Mouse (Mus musculus) liver, adult 2 months (tissue): ENCODE results near the gene Pank2. TPM values are rescaled to one million over a fixed set of nuclear protein-coding genes. Genes with fewer than 3 reads are reported as not detected.

Source experiments
- DNase-seq: peaks from one replicate; pipeline ENCODE4 v3.0.0-alpha.2; 2011; ENCODE audit warnings: low read depth, low spot score; ENCODE audit errors: extremely low read depth
- H3K27ac ChIP-seq: fragments of 200-500 bp; replicated peaks from 2 replicates; pipeline ENCODE4 v1.5.1; 2012; ENCODE audit warnings: low read depth, mild to moderate bottlenecking, control low read depth, inconsistent platforms, low read length; ENCODE audit not compliant: insufficient read depth
- H3K27me3 ChIP-seq: fragments of 200-500 bp; 2 replicates; pipeline ENCODE4 v1.6.1; 2012; ENCODE audit warnings: mild to moderate bottlenecking, moderate library complexity, low read length, inconsistent platforms; ENCODE audit not compliant: control insufficient read depth, insufficient read depth
- H3K36me3 ChIP-seq: fragments of 200-500 bp; 2 replicates; pipeline ENCODE4 v1.6.1; 2012; ENCODE audit warnings: low read length, inconsistent platforms; ENCODE audit not compliant: control insufficient read depth, insufficient read depth
- H3K4me1 ChIP-seq: fragments of 200-500 bp; 2 replicates; pipeline ENCODE4 v1.6.1; 2011; ENCODE audit warnings: low read length; ENCODE audit not compliant: control insufficient read depth, insufficient read depth
- H3K4me3 ChIP-seq: fragments of 200-500 bp; 2 replicates; pipeline ENCODE4 v1.5.1; 2011; ENCODE audit warnings: low read depth, mild to moderate bottlenecking, control low read depth, low read length, moderate library complexity; ENCODE audit not compliant: insufficient read depth
- H3K79me2 ChIP-seq: fragments of 200-500 bp; 2 replicates; pipeline ENCODE4 v1.6.1; 2012; ENCODE audit warnings: inconsistent platforms, mild to moderate bottlenecking, low read length, moderate library complexity; ENCODE audit not compliant: control insufficient read depth, insufficient read depth
- H3K9ac ChIP-seq: fragments of 200-500 bp; 2 replicates; pipeline ENCODE4 v1.6.1; 2012; ENCODE audit warnings: low read depth, mild to moderate bottlenecking, control low read depth, inconsistent platforms, low read length
- CTCF ChIP-seq: fragments of 200-500 bp; IDR thresholded peaks from 2 replicates; pipeline ENCODE4 v1.5.1; 2011; ENCODE audit warnings: low read depth, low read length, control low read depth
- POLR2A ChIP-seq: fragments of 200-500 bp; IDR thresholded peaks from 2 replicates; pipeline ENCODE4 v1.6.1; 2011; ENCODE audit warnings: low read length, control low read depth; ENCODE audit not compliant: insufficient read depth; ENCODE audit errors: extremely low read depth
- WGBS: fragments of 180-500 bp; shearing (Covaris S2); methylation state at CpG from one replicate; pipeline ENCODE4 v1.1.7; 2018; 5-methylcytosine and 5-hydroxymethylcytosine counted together
- polyA plus RNA-seq: library from polyadenylated mRNA; depleted of rRNA; stranded (reverse); fragments of >200 nt; gene quantifications from 2 replicates; pipeline ENCODE4 v1.2.3, GENCODE M21; 2012
- total RNA-seq: library from RNA; depleted of rRNA; stranded (reverse); fragments of >200 nt; gene quantifications from 2 replicates; pipeline ENCODE4 v1.2.3, GENCODE M21; 2014

Pank2 gene
- total and polyA plus RNA-seq, 2 experiments = 6.1 to 16.0 TPM

DNA sequence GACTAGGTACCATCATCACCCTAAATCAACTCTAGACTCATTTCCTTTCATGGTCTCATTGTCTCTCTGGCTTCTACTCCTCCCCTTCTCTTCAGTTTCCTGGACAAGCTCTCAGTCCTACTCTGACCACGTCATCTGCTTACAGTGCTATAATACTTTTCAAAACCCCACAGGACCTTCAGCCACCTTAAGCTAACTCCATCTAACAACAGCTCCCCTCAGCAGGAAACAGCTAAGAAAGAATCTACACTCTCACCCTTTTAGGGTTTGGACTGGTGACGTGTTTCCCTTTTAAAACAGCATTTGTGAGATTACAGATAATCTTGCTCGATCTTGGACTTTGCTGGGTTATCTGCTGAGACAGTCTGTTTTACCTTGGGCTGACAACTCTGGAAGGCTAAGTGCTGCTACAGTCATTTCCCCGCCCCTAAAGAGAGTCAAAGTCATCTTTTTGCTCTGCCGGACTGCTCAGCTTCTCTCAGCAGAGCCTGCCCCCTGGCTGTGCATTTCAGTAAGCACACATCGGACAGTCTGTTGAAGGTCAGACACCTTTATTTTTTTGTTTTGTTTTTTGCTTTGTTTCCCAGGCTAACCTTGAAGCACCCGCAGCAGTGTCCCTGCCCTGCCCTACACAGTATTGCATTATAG, 8.5 kb upstream of the Pank2 start:
- no peak for TF ChIP-seq POLR2A
- peak; percentile 89 for TF ChIP-seq CTCF
- Histone ChIP-seq H3K9ac (no peak overlapping the region), H3K4me1 (peaks cover 2% of the 10 kb centered on the region; the same call in 1 of the 2 replicates), H3K27ac (peak overlapping the region; percentile 20; the same call in 1 of the 2 replicates), H3K36me3 (peaks cover 2% of the 10 kb centered on the region; the same call in 1 of the 2 replicates), H3K79me2 (no peaks in the 10 kb centered on the region), H3K4me3 (no peak overlapping the region), H3K27me3 (no peaks in the 10 kb centered on the region)
- DNase-seq = peak; percentile 64
- 23% methylated on average over 7 of the region's 7 CpGs for WGBS

DNA sequence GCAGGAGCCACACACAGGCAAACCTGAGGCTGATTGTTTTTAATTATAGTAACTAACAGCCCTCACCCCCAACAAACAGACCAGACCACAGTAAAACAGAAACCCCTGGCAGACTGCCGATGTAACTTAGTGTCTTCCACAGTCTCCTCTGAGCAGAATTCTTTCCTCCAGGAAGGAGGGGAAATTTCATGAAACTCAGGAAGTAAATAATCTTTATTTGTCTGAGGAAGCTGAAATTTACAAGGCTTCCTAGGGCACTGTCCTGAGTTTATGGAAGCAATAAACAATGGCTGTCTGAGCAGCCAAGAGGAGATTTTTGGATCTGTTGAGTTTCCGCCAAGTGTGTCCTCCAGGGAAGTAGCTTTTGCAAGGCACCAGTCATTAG, 8.0 kb upstream of the Pank2 start:
- peak; percentile 20 for DNase-seq
- Histone ChIP-seq H3K27ac (peak overlapping the region; percentile 20; the same call in 1 of the 2 replicates), H3K79me2 (no peaks in the 10 kb centered on the region), H3K4me3 (no peak overlapping the region), H3K27me3 (no peaks in the 10 kb centered on the region), H3K36me3 (no peaks in the 10 kb centered on the region; the same call in 1 of the 2 replicates), H3K4me1 (peaks cover 2% of the 10 kb centered on the region; the same call in 1 of the 2 replicates), H3K9ac (no peak overlapping the region)
- TF ChIP-seq CTCF (no peak), POLR2A (no peak)
- WGBS = 60% methylated on average over 2 of the region's 2 CpGs

DNA sequence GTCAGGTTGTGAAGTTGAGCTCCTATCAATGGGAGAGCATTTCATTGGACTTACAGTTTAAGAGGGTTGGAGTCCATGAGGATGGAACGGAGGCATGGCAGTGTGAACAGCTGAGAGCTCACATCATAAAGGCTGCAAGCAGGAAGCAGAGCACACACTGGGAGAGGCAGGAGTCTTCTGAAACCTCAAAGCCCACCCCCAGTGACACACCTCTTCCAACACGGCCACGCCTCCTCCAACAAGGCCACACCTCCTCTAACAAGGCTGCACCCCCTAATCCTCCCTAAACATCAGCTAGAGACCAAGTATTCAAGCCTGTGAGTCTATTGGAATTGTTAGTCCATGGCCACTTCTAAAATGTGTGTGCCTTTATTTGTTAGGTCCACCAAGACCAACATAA, 6.6 kb upstream of the Pank2 start:
- Histone ChIP-seq H3K9ac (no peak overlapping the region), H3K27me3 (no peaks in the 10 kb centered on the region), H3K36me3 (no peaks in the 10 kb centered on the region; the same call in 1 of the 2 replicates), H3K27ac (no peak overlapping the region), H3K4me1 (peaks cover 2% of the 10 kb centered on the region; the same call in 1 of the 2 replicates), H3K4me3 (no peak overlapping the region), H3K79me2 (no peaks in the 10 kb centered on the region)
- WGBS = 72% methylated on average over 3 of the region's 3 CpGs
- DNase-seq = no peak
- no peak for TF ChIP-seq POLR2A
- TF ChIP-seq CTCF = no peak

DNA sequence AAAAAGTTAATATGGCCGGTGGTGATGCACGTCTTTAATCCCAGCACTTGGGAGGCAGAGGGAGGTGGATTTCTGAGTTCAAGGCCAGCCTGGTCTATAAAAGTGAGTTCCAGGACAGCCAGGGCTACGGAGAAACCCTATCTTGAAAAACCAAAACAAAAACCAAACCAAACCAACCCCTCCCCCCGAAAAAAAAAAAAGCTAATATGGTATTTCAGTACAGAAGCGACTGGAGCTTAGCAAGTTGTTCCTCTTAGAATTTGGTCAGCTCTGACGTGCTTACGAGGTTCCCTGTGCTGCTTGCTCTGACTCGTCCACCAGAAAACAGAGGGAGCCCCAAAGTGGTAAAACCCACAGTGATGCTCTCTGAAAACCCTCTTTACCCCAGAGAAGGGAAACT, 3.6 kb upstream of the Pank2 start:
- no peak for DNase-seq
- H3K9ac ChIP-seq = no peak overlapping the region
- no peak overlapping the region for H3K4me3 ChIP-seq
- H3K79me2 ChIP-seq = no peaks in the 10 kb centered on the region
- no peaks in the 10 kb centered on the region; the same call in 1 of the 2 replicates for H3K4me1 ChIP-seq
- WGBS = 87% methylated on average over 8 of the region's 8 CpGs
- no peak overlapping the region for H3K27ac ChIP-seq
- no peak for TF ChIP-seq CTCF
- no peak for TF ChIP-seq POLR2A
- H3K27me3 ChIP-seq = no peaks in the 10 kb centered on the region
- H3K36me3 ChIP-seq = no peaks in the 10 kb centered on the region

DNA sequence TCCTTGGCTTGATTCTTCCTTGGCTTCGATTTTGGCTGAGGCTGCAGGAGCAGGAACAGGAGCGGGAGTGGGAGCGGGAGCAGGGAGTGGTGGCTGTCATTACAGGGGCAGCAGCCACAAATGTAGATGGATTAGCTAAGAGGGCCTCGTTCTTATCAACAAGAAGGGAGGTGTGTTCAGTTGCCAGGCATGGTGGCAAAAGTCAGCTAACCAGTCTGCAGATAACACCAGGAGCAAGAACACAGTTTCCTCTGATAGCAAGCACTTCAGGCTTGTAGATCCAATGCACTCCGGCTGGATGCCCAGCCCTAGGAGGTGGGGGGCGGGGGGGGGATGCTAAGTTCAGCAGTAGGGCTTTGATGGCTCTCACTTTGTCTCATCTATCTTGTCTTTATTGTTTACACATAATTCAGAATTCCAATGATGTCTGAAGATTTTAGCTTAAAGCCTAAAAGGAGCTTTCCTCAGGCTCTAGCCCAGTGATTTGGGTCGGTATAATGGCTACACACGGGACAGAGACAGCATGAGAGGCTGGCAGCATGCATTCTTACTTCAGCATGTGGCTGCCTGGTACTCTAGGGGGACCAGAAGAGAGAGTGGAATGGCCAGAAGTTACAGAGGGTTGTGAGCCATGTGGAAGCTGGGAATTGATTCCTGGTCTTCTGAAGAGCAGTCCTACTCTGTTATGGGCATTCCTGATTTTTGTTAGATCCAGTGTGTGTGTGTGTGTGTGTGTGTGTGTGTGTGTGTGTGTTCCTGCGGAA, 1.6 kb upstream of the Pank2 start:
- Histone ChIP-seq H3K79me2 (peaks cover 6% of the 10 kb centered on the region; the same call in 1 of the 2 replicates), H3K4me1 (peaks cover 6% of the 10 kb centered on the region), H3K4me3 (no peak overlapping the region), H3K27ac (no peak overlapping the region), H3K36me3 (no peaks in the 10 kb centered on the region), H3K27me3 (no peaks in the 10 kb centered on the region), H3K9ac (no peak overlapping the region)
- DNase-seq = no peak
- 81% methylated on average over 9 of the region's 9 CpGs for WGBS
- TF ChIP-seq POLR2A (no peak), CTCF (no peak)
